Mouse (Mus musculus) yolk sac, embryonic 10.5 days (tissue): ENCODE data around the gene Wnk1.

Source experiments
- DNase-seq: peaks from one replicate; pipeline ENCODE4 v3.0.0-alpha.2; 2017; ENCODE audit warnings: low spot score

Gene Wnk1

GRCm38 (mm10) chr6:120039668-120040556 is 1.4 kb upstream of the Wnk1 start:
- DNase-seq = peak; percentile 83

- DNase-seq = peak; percentile 57
These were observed 738 bp upstream of the Wnk1 start for GRCm38 (mm10) chr6:120039256-120039563.

GRCm38 (mm10) chr6:120037636-120038365 is 671 bp downstream of the Wnk1 start:
- no peak for DNase-seq

GRCm38 (mm10) chr6:120037004-120037635 is 1.4 kb downstream of the Wnk1 start:
- peak; percentile 67 for DNase-seq

GRCm38 (mm10) chr6:120024577-120024976 is 13.9 kb downstream of the Wnk1 start:
- DNase-seq = no peak

- DNase-seq = no peak
These were observed 14.7 kb downstream of the Wnk1 start for GRCm38 (mm10) chr6:120023746-120024145.

GRCm38 (mm10) chr6:120022042-120022441 is 16.4 kb downstream of the Wnk1 start:
- DNase-seq = no peak

GRCm38 (mm10) chr6:120019697-120020096 is 18.8 kb downstream of the Wnk1 start:
- no peak for DNase-seq

- DNase-seq = no peak
These were observed 25.3 kb downstream of the Wnk1 start for GRCm38 (mm10) chr6:120013125-120013524.

GRCm38 (mm10) chr6:120011440-120011839 is 27.0 kb downstream of the Wnk1 start:
- no peak for DNase-seq

- DNase-seq = no peak
These were observed 27.5 kb downstream of the Wnk1 start for GRCm38 (mm10) chr6:120011001-120011400.

GRCm38 (mm10) chr6:120010535-120010934 is 27.9 kb downstream of the Wnk1 start:
- no peak for DNase-seq

GRCm38 (mm10) chr6:120001718-120002117 is 36.8 kb downstream of the Wnk1 start:
- DNase-seq = no peak

- DNase-seq = no peak
These were observed 42.0 kb downstream of the Wnk1 start for GRCm38 (mm10) chr6:119996480-119996879.

- DNase-seq = no peak
These were observed 114.1 kb downstream of the Wnk1 start for GRCm38 (mm10) chr6:119924235-119925005.

GRCm38 (mm10) chr6:119922544-119922943 is 115.9 kb downstream of the Wnk1 start:
- no peak for DNase-seq

GRCm38 (mm10) chr6:119922136-119922535 is 116.3 kb downstream of the Wnk1 start:
- no peak for DNase-seq

GRCm38 (mm10) chr6:119918561-119919181 is 119.8 kb downstream of the Wnk1 start:
- no peak for DNase-seq

GRCm38 (mm10) chr6:119915710-119916109 is 122.8 kb downstream of the Wnk1 start:
- no peak for DNase-seq

GRCm38 (mm10) chr6:119912046-119912445 is 126.4 kb downstream of the Wnk1 start:
- no peak for DNase-seq

- no peak for DNase-seq
These were observed 133.0 kb downstream of the Wnk1 start for GRCm38 (mm10) chr6:119905461-119905860.
